Mouse (Mus musculus): ENCODE measurements around the gene Sprr2a3.
"Not testable (repeated sequence)": the region's sequence is repeated elsewhere in the genome, so short reads cannot be mapped to it uniquely, and the experiment has no call there.

Gene Sprr2a3

GRCm38 (mm10) chr3:92285101-92285500 lies at the start of gene Sprr2a3:
TSS of gene Sprr2a3 (plus strand) at chr3:92285417.
- not testable (repeated sequence) for DNase-seq

- DNase-seq = not testable (repeated sequence)
Measured at GRCm38 (mm10) chr3:92236463-92237189, 48.6 kb upstream of the Sprr2a3 start.

DNA sequence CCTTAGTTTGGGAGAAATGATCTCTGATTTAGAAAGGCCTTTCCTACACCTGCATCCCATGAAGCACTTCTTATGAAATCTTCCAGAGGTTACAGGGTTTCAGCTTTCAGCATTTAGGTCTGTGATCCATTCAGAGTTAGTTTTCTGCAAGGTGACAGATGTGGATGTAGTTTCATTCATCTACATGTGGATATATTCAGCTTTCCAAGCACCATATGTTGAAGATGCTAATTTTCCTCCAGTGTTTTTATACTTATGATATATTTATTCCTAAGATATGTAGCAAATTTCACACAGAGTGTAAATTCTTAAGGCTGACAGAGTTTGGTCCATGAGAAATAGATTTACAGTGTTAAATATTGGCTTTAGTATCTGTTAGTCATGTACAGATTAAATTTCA lies 46.5 kb upstream of the Sprr2a3 start:
- DNase-seq = not testable (repeated sequence)

- not testable (repeated sequence) for DNase-seq
Measured at GRCm38 (mm10) chr3:92239197-92239596, 46.0 kb upstream of the Sprr2a3 start.

DNA sequence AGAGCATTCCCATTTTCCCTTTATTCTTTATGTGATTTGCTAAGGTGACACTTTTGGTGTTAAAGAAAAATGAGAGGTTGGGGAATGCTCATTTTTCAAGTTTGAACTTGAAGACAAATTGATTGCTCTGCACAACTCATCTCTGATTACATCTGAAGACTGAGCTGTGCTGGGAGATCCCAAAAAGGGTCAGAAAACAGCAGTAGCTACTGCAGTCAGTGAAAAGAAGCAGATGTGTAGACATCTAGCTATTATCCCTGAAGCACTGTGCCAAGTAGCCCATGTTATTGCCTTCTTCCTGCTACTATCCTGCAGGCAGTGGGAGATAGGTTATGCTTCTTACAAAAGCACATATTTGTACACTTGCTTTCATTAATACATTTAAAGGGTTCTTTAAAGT lies 40.4 kb upstream of the Sprr2a3 start:
- not testable (repeated sequence) for DNase-seq

DNA sequence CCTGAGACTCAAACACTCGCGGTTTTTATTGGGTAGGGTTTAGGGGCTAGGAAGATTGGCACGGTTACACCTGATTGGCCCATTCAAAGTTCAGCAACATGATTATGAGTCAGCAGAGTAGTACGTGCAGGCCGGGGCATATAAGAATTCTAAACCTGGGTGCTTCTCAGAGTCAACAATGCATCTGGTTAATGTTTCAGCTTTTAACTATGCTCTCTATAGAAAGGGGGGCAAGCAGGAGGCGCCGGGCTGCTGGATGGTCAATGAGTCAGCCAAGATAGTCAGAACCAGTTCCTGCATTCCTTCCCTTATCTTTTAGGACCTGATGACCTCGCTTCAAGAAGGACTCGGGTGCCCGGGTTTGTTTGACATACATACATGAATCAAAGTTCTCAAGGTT lies 39.0 kb upstream of the Sprr2a3 start:
- DNase-seq = not testable (repeated sequence)

DNA sequence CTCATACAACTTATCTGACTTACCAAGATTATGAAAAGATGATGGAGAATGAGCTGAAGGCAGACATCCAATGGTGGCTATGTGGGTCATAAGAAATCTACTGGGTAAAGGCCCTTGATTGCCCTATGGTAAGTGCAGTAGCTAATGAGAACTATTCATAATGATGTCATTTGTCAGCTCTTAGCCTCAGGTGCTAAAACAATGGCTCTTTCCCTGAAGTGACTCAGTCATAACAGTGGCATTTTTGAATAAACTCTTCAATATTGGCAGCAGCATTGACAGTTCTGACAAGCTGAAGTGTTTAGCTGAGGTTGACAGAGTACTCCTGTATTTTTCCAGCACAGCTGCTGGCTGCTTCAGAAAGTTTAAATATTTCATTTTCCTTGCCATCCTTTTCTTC lies 36.7 kb upstream of the Sprr2a3 start:
- not testable (repeated sequence) for DNase-seq

GRCm38 (mm10) chr3:92250450-92250849 lies 34.8 kb upstream of the Sprr2a3 start:
- not testable (repeated sequence) for DNase-seq

DNA sequence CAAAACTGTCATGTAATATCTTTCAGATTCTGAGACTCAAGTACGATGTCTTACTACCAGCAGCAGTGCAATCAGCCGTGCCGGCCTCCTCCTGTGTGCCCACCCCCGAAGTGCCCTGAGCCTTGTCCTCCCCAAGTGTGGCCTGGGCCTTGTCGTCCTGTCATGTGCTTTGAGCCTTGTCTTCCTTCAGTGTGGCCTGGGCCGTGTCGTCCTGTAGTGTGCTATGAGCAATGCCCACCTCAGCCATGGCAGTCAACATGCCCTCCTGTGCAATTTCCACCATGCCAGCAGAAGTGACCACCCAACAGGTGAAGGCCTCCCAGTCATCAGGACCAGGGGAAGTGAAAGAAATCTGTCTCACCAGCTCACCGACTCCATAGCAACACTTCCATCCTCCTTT lies 31.4 kb upstream of the Sprr2a3 start:
- not testable (repeated sequence) for DNase-seq

DNA sequence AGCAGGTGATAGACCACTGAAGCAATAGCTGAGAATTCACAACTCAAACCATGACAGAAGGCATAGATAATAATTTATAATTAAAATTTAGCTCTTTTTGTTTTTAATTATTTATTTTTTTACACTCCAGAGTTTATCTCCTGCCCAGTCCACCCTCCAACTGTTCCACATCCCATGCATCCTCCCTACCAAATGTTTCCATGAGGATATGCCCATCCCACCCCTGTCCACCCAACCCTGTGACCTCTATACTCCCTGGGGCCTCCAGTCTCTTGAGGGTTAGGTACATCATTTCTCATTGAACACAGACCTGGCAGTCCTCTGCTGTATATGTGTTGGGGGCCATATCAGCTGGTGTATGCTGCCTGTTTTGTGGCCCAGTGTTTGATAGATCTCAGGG lies 26.7 kb upstream of the Sprr2a3 start:
- not testable (repeated sequence) for DNase-seq

DNA sequence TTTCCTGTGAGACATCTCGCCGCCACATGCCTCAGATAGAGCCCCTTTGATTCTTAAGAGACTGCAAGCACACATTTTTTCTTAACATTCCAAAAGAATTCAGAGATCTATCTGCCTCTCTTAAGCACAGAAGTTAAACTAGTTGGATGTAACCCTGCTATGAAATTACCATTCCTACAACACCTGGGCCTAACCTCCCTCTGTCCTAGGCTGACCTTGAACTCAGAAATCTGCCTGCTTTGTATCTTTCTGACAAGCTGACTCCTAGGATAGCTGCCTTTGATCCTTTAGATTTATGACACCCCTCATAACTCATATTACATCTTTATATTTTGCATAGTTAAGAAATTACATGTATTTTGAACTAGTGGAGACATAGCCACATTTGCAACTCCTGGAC lies 21.8 kb upstream of the Sprr2a3 start:
- not testable (repeated sequence) for DNase-seq

GRCm38 (mm10) chr3:92271414-92271985 lies 13.7 kb upstream of the Sprr2a3 start:
- DNase-seq = not testable (repeated sequence)

DNA sequence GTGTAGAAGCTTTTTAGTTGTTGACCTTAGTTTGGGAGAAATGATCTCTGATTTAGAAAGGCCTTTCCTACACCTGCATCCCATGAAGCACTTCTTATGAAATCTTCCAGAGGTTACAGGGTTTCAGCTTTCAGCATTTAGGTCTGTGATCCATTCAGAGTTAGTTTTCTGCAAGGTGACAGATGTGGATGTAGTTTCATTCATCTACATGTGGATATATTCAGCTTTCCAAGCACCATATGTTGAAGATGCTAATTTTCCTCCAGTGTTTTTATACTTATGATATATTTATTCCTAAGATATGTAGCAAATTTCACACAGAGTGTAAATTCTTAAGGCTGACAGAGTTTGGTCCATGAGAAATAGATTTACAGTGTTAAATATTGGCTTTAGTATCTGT lies 11.7 kb upstream of the Sprr2a3 start:
- not testable (repeated sequence) for DNase-seq

DNA sequence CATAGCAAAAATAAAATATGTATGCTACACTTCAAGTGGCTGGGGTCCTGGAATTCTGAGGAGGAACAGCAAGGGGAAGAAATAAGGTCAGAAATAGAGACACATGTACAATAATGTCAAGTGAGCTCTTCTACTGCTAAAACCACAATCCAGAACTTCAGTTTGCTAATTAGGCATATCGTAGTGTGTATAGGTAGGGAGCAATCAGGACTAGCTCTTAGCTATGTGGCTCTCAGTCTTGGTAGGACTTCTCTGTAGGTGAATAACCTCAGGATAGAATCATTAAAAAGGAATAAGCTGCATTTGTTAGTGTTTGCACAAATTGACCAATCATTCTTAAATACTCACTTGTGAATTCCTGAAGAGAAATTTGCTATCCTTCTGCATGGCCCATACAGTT lies 11.2 kb upstream of the Sprr2a3 start:
- not testable (repeated sequence) for DNase-seq

DNA sequence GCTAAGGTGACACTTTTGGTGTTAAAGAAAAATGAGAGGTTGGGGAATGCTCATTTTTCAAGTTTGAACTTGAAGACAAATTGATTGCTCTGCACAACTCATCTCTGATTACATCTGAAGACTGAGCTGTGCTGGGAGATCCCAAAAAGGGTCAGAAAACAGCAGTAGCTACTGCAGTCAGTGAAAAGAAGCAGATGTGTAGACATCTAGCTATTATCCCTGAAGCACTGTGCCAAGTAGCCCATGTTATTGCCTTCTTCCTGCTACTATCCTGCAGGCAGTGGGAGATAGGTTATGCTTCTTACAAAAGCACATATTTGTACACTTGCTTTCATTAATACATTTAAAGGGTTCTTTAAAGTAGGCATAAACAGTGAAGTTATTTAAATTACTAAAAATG lies 5.6 kb upstream of the Sprr2a3 start:
- not testable (repeated sequence) for DNase-seq

- DNase-seq = not testable (repeated sequence)
Measured at GRCm38 (mm10) chr3:92280963-92281606, 4.1 kb upstream of the Sprr2a3 start.

GRCm38 (mm10) chr3:92288489-92288888 lies 3.3 kb downstream of the Sprr2a3 start:
- not testable (repeated sequence) for DNase-seq

- no peak for DNase-seq
Measured at GRCm38 (mm10) chr3:92307406-92307805, 22.2 kb downstream of the Sprr2a3 start.

- DNase-seq = no peak
Measured at GRCm38 (mm10) chr3:92316320-92316719, 31.1 kb downstream of the Sprr2a3 start, which contains the start of gene Sprr2b. TSS of gene Sprr2b (plus strand) at chr3:92316620.

- no peak for DNase-seq
Measured at GRCm38 (mm10) chr3:92317384-92317783, 32.2 kb downstream of the Sprr2a3 start.

DNA sequence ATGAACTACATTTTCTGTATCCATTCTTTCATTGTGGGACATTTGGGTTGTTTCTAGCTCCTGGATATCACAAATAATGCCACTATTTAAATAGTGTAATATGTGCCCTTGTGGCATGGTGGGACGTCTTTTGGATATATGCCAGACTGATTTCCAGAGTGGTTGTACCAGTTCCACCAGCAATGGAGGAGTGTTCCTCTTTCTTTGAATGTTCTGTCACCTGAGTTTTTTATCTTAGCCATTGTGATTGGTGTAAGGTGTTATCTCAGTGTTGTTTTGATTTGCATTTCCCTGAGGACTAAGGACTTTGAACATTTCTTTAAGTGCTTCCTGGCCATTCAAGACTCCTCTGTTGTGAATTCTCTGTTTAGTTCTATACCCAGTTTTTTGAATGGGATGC lies 51.1 kb downstream of the Sprr2a3 start:
- DNase-seq = no peak

DNA sequence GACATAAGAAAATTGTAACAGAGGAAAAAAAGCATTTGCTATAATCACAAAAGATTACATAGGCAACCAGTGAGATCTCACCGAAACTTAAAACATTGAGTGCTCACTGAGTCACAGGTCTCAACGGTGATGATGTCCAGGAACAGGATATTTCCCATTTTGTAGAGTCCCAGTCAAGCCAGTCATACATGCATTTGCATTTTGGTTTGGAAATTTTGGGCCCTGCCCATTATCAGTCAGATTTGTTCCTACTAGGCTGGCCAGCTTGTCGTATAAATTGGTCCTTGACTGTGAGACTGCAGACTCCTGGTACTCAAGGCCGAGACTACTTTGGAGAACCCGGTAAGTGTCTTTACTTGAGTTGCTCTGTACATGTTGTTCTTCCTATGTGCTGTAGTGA lies 53.6 kb downstream of the Sprr2a3 start, which contains the start of gene Sprr2d:
Gene Sprr2d (plus strand): TSS at position 301 of the 400 bp plus-strand sequence.
- DNase-seq = no peak
